In the genomic region with DNA sequence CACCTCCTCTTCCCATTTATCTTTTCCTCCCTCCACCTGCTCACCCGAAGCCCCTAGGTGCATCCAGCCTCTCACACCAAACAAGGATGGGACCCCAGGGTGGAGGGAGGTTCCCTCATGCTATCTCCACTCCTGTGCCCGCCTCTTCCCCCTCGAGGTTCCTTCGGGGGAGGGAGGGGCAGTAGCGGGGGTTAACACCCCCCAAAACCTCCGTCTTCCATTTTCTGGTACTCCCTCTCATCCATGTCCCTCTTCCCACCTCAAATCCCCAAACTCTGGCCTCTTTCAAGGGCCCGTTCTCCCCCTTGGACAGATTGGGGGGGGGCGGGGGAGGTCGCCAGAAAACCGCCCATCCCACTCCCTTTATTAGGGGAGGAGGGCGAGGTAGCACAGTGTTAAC, we compare ENCODE assay signal across 9 mouse cellular contexts. TPM values are rescaled to one million over a fixed set of nuclear protein-coding genes. Genes with fewer than 3 reads are reported as not detected.
DNase-seq lines count a peak whose midpoint lies in the region; ATAC-seq and TF ChIP-seq lines count a peak whose summit lies in the region.
"Had no signal": no experiment of that assay in that cellular context is flagged by ENCODE, and none has a peak within 500 bp of the region (broad histone marks: within the 10 kb centered on the region; RNA-seq: fewer than 3 reads in every experiment).

No protein-coding gene starts in this region.

- no peak for ATAC-seq in embryonic facial prominence, embryonic 14.5 days (ENCODE audit: low read depth)
- ATAC-seq in hindbrain, postnatal 0 days: peak; percentile 55
- no peak for ATAC-seq in neural tube, embryonic 14.5 days (ENCODE audit: low read depth)
- ATAC-seq: Patski had no signal

- peaks cover 3% of the 10 kb centered on the region; the same call in 1 of the 2 replicates for H3K4me1 ChIP-seq in embryonic facial prominence, embryonic 14.5 days (ENCODE audit: control insufficient read depth, insufficient read depth, low read length)
- 0 out of 2 replicates have a peak, but pooled peaks cover 3% of the 10 kb centered on the region for H3K4me1 ChIP-seq in hindbrain, postnatal 0 days (ENCODE audit: insufficient read depth, low read length)
- no peaks in the 10 kb centered on the region for H3K4me1 ChIP-seq in neural tube, embryonic 14.5 days (ENCODE audit: control insufficient read depth, insufficient read depth, low read length)

- H3K9ac ChIP-seq in embryonic facial prominence, embryonic 14.5 days (ENCODE audit: low read depth, low read length): 0 out of 2 replicates have a peak overlapping the region, but pooled peaks have one; percentile 30
- no peak overlapping the region for H3K9ac ChIP-seq in hindbrain, postnatal 0 days (replicated peaks; ENCODE audit: low read length)
- no peak overlapping the region for H3K9ac ChIP-seq in neural tube, embryonic 14.5 days (replicated peaks; ENCODE audit: low read depth, low read length)

- peak overlapping the region; percentile 80 for H3K27ac ChIP-seq in layer of hippocampus, adult 2 months
- H3K27ac ChIP-seq in embryonic facial prominence, embryonic 14.5 days (replicated peaks; ENCODE audit: low read depth, low read length): no peak overlapping the region
- H3K27ac ChIP-seq in hindbrain, postnatal 0 days: no peak overlapping the region
- no peak overlapping the region for H3K27ac ChIP-seq in neural tube, embryonic 14.5 days (ENCODE audit: low read depth, low read length)

- 0 out of 2 replicates have a peak, but pooled peaks cover 8% of the 10 kb centered on the region for H3K27me3 ChIP-seq in embryonic facial prominence, embryonic 14.5 days (replicated peaks; ENCODE audit: control insufficient read depth, insufficient read depth, low read length)
- H3K27me3 ChIP-seq in hindbrain, postnatal 0 days (ENCODE audit: insufficient read depth, low read length): no peaks in the 10 kb centered on the region
- H3K27me3 ChIP-seq in neural tube, embryonic 14.5 days (ENCODE audit: control insufficient read depth, insufficient read depth, low read length): no peaks in the 10 kb centered on the region

- peak overlapping the region; percentile 43 for H3K4me2 ChIP-seq in embryonic facial prominence, embryonic 14.5 days (ENCODE audit: low read depth, low read length)
- H3K4me2 ChIP-seq in hindbrain, postnatal 0 days (ENCODE audit: low read depth, low read length): peak overlapping the region; percentile 38
- H3K4me2 ChIP-seq in neural tube, embryonic 14.5 days (ENCODE audit: low read depth, low read length): peak overlapping the region; percentile 2; the same call in 1 of the 2 replicates

- WGBS in embryonic facial prominence, embryonic 14.5 days: 14% methylated on average over 11 of the region's 11 CpGs
- 20% methylated on average over 11 of the region's 11 CpGs for WGBS in hindbrain, postnatal 0 days
- 10% methylated on average over 11 of the region's 11 CpGs for WGBS in neural tube, embryonic 14.5 days

- H3K36me3 ChIP-seq in embryonic facial prominence, embryonic 14.5 days (ENCODE audit: control insufficient read depth, insufficient read depth, low read length): peaks cover 8% of the 10 kb centered on the region
- peaks cover 6% of the 10 kb centered on the region; the same call in 1 of the 2 replicates for H3K36me3 ChIP-seq in hindbrain, postnatal 0 days (ENCODE audit: insufficient read depth, low read length)
- no peaks in the 10 kb centered on the region; the same call in 1 of the 2 replicates for H3K36me3 ChIP-seq in neural tube, embryonic 14.5 days (ENCODE audit: control insufficient read depth, insufficient read depth, low read length)

- H3K4me3 ChIP-seq in layer of hippocampus, adult 2 months: no peak overlapping the region
- H3K4me3 ChIP-seq in embryonic facial prominence, embryonic 14.5 days (ENCODE audit: low read depth, low read length): peak overlapping the region; percentile 13; the same call in 1 of the 2 replicates
- H3K4me3 ChIP-seq in hindbrain, postnatal 0 days (ENCODE audit: low read length): no peak overlapping the region
- H3K4me3 ChIP-seq in neural tube, embryonic 14.5 days (ENCODE audit: low read depth, low read length): no peak overlapping the region

- no peak for DNase-seq in layer of hippocampus, adult 2 months (ENCODE audit: low spot score in 2 of 2)
- DNase-seq in layer of hippocampus, postnatal 25 days (ENCODE audit: extremely low spot score in 1 of 2, low spot score in 1 of 2): no peak
- no peak for DNase-seq in embryonic facial prominence, embryonic 14.5 days (ENCODE audit: low spot score)
- no peak for DNase-seq in hindbrain, postnatal 0 days (ENCODE audit: low spot score)
- DNase-seq in spleen, postnatal 10 days (ENCODE audit: low spot score in 2 of 2): no peak
- no peak for DNase-seq in frontal cortex, postnatal 10 days (ENCODE audit: low spot score in 2 of 2)

- TF ChIP-seq CTCF in layer of hippocampus, adult 2 months (conservative IDR thresholded peaks at IDR 0.05): no peak
- no peak for TF ChIP-seq CTCF in hindbrain, postnatal 0 days (IDR thresholded peaks at IDR 0.05; ENCODE audit: low read depth)

- H3K9me3 ChIP-seq in embryonic facial prominence, embryonic 14.5 days (ENCODE audit: control insufficient read depth, low read length): no peaks in the 10 kb centered on the region
- no peaks in the 10 kb centered on the region for H3K9me3 ChIP-seq in hindbrain, postnatal 0 days (ENCODE audit: low read length)
- no peaks in the 10 kb centered on the region for H3K9me3 ChIP-seq in neural tube, embryonic 14.5 days (ENCODE audit: control insufficient read depth, low read length)

RNA-seq across cellular contexts. Expression of a gene that starts 22.9 kb away (rescaled TPM):
- 100 to 1,000 TPM; 411 to 415 TPM for total RNA-seq in layer of hippocampus, adult 2 months (2021)
- total RNA-seq in layer of hippocampus, postnatal 25 days (2021): 100 to 1,000 TPM; 380 to 428 TPM
- polyA plus RNA-seq in embryonic facial prominence, embryonic 14.5 days (2014; fragmentation: Nextera tagmentation; extraction: Ambion mirVana): 1.3 and 3.3 TPM in 2 replicates
- total RNA-seq in hindbrain, postnatal 0 days (2014; rRNA removed): 36.5 and 49.0 TPM in 2 replicates
- 15.0 and 16.1 TPM in 2 replicates for polyA plus RNA-seq in hindbrain, postnatal 0 days (2015; fragmentation: Nextera tagmentation; extraction: Ambion mirVana)
- 12.9 and 13.5 TPM in 2 replicates for polyA plus RNA-seq in neural tube, embryonic 14.5 days (2014; fragmentation: Nextera tagmentation; extraction: Ambion mirVana)

RNA-seq across cellular contexts. Expression of a gene that starts 34.8 kb away (rescaled TPM):
- 100 to 1,000 TPM; 128 to 138 TPM for total RNA-seq in layer of hippocampus, adult 2 months (2021)
- 100 to 1,000 TPM; 140 TPM for total RNA-seq in layer of hippocampus, postnatal 25 days (2021)
- 1.7 and 3.1 TPM in 2 replicates for polyA plus RNA-seq in embryonic facial prominence, embryonic 14.5 days (2014; fragmentation: Nextera tagmentation; extraction: Ambion mirVana)
- total RNA-seq in hindbrain, postnatal 0 days (2014; rRNA removed): 115 and 116 TPM in 2 replicates
- polyA plus RNA-seq in hindbrain, postnatal 0 days (2015; fragmentation: Nextera tagmentation; extraction: Ambion mirVana): 4.0 and 4.6 TPM in 2 replicates
- 4.2 and 5.1 TPM in 2 replicates for polyA plus RNA-seq in neural tube, embryonic 14.5 days (2014; fragmentation: Nextera tagmentation; extraction: Ambion mirVana)

RNA-seq across cellular contexts. Expression of a gene that starts 56.4 kb away (rescaled TPM):
- 1 to 10 TPM; 1.9 to 2.2 TPM for total RNA-seq in layer of hippocampus, adult 2 months (2021)
- 1 to 10 TPM; 1.3 to 2.2 TPM for total RNA-seq in layer of hippocampus, postnatal 25 days (2021)
- polyA plus RNA-seq in embryonic facial prominence, embryonic 14.5 days (2014; fragmentation: Nextera tagmentation; extraction: Ambion mirVana): 13.0 and 14.5 TPM in 2 replicates
- total RNA-seq in hindbrain, postnatal 0 days (2014; rRNA removed): not detected in 2 replicates
- polyA plus RNA-seq in hindbrain, postnatal 0 days (2015; fragmentation: Nextera tagmentation; extraction: Ambion mirVana): 0.26 and 0.28 TPM in 2 replicates
- polyA plus RNA-seq in neural tube, embryonic 14.5 days (2014; fragmentation: Nextera tagmentation; extraction: Ambion mirVana): 0.29 TPM in 1 of 2 replicates, not detected in the other
- polyA plus RNA-seq: Patski; urinary bladder, adult 2 months had no signal
